Mouse (Mus musculus): Measurements from ENCODE around the gene Sppl3.
A peak's percentile ranks its signal among the peaks of the same experiment; 100 is the strongest.
"Not testable (repeated sequence)": the region's sequence is repeated elsewhere in the genome, so short reads cannot be mapped to it uniquely, and the experiment has no call there.

Sppl3 gene

DNA sequence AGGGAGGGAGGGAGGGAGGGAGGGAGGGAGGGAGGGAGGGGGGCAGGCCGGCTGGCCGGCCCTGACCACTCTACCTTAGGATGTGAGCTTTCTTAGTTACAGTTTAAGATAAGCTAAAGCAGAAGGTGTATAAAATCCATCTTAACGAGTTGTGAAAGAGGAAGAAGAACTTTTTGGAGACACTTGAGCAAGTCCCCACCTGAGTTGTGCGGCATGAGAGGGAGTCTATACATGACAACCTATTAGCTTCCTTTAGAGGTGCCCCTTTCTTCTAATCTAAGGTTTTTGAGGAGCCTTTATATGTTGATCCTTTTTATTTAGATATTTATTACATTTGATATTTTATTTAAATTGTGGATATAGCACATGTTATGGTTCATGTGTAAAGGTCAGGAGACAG lies 32.7 kb downstream of the Sppl3 start:
- DNase-seq = no peak

GRCm38 (mm10) chr5:115045146-115045677 lies 34.3 kb downstream of the Sppl3 start:
- DNase-seq = no peak

GRCm38 (mm10) chr5:115049692-115050091 lies 38.8 kb downstream of the Sppl3 start:
- DNase-seq = no peak

- no peak for DNase-seq
These were observed 39.8 kb downstream of the Sppl3 start for GRCm38 (mm10) chr5:115050776-115051175.

GRCm38 (mm10) chr5:115052546-115052945 lies 41.6 kb downstream of the Sppl3 start:
- DNase-seq = no peak

- no peak for DNase-seq
These were observed 43.0 kb downstream of the Sppl3 start for GRCm38 (mm10) chr5:115053791-115054396.

- DNase-seq = no peak
These were observed 44.5 kb downstream of the Sppl3 start for GRCm38 (mm10) chr5:115055418-115055817.

DNA sequence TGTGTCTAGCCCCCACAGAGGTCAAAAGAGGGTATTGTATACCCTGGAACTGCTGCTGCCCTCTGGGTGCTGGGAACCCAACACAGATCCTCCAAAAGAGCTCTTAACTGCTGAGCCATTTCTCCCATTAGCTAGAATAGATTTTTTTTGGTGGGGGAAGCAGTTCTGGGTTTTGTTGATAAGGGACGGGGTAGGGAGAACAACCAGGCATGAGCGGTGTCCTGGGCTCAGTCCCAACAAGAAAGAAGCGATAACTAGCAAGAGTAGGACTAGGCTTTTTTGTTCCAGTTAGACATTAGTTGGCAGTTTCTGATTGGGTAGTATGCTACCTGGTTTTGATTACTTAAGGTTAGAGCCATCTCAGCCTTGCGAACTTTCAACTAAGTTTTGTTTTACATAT lies 46.2 kb downstream of the Sppl3 start:
- DNase-seq = no peak

GRCm38 (mm10) chr5:115058584-115059297 lies 47.8 kb downstream of the Sppl3 start:
- no peak for DNase-seq

DNA sequence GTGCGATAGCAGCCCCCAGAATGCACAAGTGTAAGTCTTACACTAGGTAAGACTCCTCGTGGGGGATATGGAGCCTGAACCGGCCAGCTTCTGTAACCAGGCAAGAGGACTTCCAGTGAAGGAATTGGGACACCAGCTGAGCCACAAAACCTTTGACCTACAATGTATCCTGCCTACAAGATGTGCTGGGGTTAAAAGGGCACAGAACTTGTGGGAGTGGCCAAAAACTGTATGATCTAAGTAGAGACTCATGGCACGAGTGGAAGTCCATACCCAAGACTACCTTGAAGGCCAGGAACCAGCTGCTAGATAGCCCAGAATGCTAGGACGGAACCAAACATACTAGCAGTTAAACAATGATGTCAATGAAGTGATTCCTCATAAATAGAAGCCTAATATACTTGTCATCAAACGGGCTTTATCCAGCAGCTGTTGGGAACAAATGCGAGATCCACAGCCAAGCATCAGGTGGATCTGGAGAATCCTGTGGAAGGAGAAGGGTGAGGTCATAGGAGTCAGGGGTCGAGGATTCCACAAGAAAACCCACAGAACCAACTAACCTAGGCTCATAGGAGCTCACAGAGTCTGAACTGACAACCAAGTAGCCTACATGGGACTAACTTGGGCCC lies 49.2 kb downstream of the Sppl3 start:
- no peak for DNase-seq

DNA sequence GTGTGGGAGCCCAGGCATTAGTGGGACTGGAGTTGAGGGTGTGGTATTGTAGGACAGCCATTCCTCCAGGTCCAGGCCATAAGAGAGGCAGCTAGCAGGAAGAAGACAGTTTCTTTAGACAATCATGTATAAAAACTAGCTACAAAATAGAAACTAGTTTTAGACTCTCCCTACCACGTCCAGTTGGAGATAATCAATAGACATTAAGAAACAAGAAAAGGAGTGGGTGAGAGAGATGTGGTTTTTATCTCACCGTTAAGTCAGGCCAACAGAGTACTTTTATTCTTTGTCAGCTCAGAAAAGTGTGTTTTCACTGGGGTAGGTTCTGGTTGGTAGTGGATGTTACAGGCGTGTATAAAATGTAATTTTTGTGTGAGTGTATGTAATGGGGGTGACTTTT lies 50.0 kb downstream of the Sppl3 start:
- no peak for DNase-seq

DNA sequence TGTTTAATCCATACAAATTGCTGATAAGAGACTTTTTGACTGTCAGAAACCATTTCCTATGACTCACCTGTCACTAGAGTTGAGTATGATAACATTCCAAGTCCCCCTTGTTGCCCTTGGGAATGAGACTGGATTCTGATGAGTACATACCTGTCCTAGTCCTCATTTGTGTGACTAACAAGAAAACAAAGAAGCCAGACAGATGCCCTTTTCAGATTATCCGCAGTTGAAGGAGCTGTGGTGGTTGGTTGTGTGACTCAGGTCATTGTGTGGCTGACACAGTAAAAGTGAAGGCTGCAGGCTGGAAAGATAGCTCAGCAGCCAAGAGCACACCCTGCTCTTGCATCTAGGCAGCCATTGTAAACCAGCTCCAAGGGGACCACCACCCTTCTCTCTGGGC lies 51.6 kb downstream of the Sppl3 start:
- DNase-seq = no peak

DNA sequence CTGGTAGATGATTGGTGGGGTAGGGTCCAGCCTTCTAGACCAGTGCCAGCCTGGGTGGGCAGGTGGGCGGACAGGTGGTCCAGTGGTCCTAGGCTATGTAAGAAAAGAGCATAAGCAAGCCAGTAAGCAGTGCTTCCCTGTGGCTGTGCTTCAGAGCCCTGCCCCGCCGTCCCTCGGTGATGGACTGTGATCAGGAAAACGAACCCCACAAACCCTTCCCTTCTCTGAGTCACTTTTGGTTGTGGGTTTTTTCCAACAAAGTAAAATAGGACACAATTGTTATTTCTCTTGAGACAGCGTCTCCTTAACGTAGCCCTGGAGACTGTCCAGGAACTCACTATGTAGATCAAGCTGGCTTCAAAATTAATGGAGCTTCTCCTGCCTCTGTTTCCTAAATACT lies 52.5 kb downstream of the Sppl3 start:
- no peak for DNase-seq

GRCm38 (mm10) chr5:115066245-115066644 lies 55.3 kb downstream of the Sppl3 start:
- no peak for DNase-seq

GRCm38 (mm10) chr5:115068671-115069421 lies 57.9 kb downstream of the Sppl3 start:
- DNase-seq = no peak

DNA sequence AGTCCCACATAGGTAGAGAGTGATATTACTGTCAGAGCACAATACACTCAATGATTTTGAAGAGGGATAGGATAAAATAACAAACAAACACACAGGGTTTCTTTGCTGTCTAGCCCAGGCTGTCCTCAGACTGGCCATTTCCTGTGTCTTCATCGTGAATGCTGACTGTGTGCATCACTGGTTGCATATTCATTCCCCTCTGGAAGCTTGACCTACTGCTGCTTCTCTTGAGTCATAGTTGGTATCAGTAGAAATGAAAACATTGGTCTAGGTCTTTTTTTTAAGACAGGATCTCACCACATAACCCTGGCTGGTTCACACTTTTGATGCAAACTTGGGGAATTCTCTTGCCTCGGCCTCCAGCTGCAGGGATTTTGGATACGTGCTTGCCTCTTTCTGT lies 58.7 kb downstream of the Sppl3 start:
- no peak for DNase-seq

DNA sequence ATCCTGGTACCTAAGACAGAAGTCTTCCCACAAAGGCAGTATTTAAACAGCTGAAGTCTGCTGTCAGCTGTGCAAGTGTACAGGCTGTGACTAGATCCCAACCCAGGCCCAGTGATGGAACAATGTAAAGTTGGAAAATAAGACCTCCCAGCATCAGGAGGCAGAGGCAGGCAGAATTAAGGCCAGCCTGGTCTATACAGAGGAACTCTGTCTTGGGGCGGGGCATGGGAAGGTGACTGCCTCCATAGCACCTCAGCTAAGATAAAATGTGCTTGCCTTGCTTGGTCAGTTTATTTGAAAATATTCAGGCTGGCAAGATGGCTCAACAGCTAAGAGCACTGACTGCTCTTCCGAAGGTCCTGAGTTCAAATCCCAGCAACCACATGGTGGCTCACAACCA lies 59.5 kb downstream of the Sppl3 start:
- no peak for DNase-seq

DNA sequence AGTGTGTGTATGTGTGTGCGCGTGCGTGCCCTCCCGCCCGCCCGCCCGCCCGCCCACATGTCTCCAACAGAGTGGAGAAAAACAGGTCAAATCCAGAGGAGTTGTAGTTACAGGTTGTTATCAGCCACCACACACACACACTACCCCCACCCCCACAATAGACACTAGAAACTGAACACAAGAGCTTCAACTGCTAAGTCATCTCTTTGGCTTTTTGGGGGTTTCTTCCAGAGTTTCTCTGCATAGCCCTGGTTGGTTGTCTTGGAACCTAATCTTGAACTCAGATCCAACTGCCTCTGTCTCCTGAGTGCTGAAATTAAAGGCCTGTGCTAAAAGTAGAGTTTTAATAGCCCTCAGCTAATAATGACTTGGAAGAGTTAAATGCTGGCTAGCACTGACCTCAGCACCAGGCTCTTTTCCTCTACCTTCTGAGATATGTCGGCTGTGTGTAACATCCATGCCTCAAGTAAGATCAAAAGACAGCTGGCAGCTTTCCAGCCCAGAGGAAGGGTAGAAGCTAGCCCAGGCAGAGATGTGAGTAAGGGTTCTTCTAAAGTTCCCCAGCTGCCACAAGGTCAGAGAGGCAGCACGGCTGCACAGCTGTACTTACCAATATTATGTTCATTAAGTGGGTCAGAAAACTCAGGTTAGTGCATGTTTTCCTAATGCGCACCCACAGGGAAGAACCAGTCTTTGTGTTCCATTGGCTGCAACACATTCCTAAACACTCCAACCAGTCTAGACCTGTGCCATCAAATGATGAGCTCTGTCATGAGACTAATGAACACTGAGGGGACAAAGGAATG lies 60.4 kb downstream of the Sppl3 start:
- DNase-seq = no peak

- peak; percentile 94 for DNase-seq
These were observed 61.2 kb downstream of the Sppl3 start for GRCm38 (mm10) chr5:115072143-115072542.

DNA sequence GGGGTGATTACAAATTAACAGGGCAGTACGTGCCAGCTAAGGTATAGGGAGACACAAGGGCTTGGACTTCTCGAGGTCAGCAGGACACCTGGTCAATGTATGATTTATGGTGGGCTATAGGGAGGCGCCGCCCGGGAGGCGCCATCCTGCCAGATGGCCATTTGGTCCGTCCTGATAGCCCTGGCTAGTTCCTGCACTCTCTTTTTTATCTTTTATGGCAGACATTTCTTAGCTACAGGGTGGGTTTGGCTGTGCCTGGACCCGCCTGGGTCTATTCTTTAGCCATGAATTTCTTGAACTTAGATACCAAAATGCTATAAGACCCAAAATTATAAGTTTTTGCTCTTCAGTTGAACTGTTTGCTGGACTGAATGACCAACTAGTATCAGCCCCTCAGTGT lies 62.4 kb downstream of the Sppl3 start:
- not testable (repeated sequence) for DNase-seq

DNA sequence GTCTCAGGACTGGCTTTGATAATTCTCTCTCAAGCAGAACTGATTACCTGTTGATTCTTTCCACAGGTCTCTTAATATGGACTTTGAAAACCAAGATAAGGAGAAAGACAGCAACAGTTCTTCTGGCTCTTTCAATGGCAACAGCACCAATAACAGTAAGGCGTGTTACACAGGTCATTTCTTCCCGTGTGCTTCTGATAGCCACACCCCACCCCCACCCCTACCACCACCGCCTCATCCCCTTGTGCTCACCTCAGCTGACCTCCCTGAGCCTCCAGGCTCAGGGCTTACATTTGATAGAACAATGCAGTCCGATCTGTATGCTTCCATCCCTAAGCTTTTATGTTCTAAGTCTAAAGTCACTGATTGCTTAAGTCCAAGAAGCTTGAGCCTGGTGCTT lies 63.8 kb downstream of the Sppl3 start:
- no peak for DNase-seq

- no peak for DNase-seq
These were observed 65.4 kb downstream of the Sppl3 start for GRCm38 (mm10) chr5:115076144-115076901.

Measured in heart, adult 11 months (tissue).